Mouse (Mus musculus): ENCODE data around the gene Atf4. TPM values are rescaled to one million over a fixed set of nuclear protein-coding genes. Genes with fewer than 3 reads are reported as not detected.

The Atf4 gene
- polyA plus RNA-seq, 1 experiment from 2014 or later = 131 TPM

- Histone ChIP-seq H3K27me3 (ENCODE audit: control insufficient read depth, insufficient read depth, low read length) (no peaks in the 10 kb centered on the region), H3K4me3 (ENCODE audit: low read length) (no peak overlapping the region), H3K9ac (ENCODE audit: low read depth, low read length) (peak overlapping the region; percentile 28; the same call in 1 of the 2 replicates), H3K27ac (ENCODE audit: low read depth, low read length) (no peak overlapping the region), H3K4me1 (ENCODE audit: control insufficient read depth, insufficient read depth, low read length) (peaks cover 6% of the 10 kb centered on the region; the same call in 1 of the 2 replicates), H3K9me3 (ENCODE audit: control insufficient read depth, low read length) (no peaks in the 10 kb centered on the region), H3K4me2 (replicated peaks; ENCODE audit: low read depth, low read length) (no peak overlapping the region), H3K36me3 (ENCODE audit: control insufficient read depth, insufficient read depth, low read length) (no peaks in the 10 kb centered on the region)
- 67% methylated on average over 4 of the region's 4 CpGs for WGBS
- ATAC-seq (ENCODE audit: low FRiP score, low TSS enrichment) = no peak
Observed at GRCm38 (mm10) chr15:80219705-80220657, 35.0 kb upstream of the Atf4 start.

DNA sequence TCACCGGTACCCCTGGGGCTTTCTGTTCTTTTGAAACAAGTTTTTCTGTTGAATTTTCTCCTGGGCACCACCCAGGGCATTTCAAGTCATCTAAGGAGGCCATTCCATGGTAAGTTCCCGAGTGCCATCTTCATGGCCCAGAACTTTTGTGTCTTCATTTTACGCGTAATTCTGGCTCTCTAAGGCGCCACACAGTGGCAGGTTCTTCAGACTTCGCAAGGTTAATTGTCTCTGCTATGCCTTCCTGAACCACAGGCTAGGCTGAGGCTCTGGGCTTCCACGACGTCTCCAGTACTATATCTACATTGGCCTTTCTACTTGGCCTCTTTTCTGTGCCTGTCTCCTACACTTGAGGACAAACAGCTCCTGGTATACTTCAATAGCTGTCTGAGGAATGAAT, 34.0 kb upstream of the Atf4 start:
- no peak overlapping the region for H3K4me2 ChIP-seq (replicated peaks; ENCODE audit: low read depth, low read length)
- WGBS = 66% methylated on average over 8 of the region's 8 CpGs
- H3K27me3 ChIP-seq (ENCODE audit: control insufficient read depth, insufficient read depth, low read length) = no peaks in the 10 kb centered on the region
- no peak overlapping the region for H3K9ac ChIP-seq (ENCODE audit: low read depth, low read length)
- peaks cover 6% of the 10 kb centered on the region; the same call in 1 of the 2 replicates for H3K4me1 ChIP-seq (ENCODE audit: control insufficient read depth, insufficient read depth, low read length)
- H3K27ac ChIP-seq (ENCODE audit: low read depth, low read length) = no peak overlapping the region
- no peaks in the 10 kb centered on the region for H3K9me3 ChIP-seq (ENCODE audit: control insufficient read depth, low read length)
- H3K4me3 ChIP-seq (ENCODE audit: low read length) = no peak overlapping the region
- ATAC-seq (ENCODE audit: low FRiP score, low TSS enrichment) = no peak
- H3K36me3 ChIP-seq (ENCODE audit: control insufficient read depth, insufficient read depth, low read length) = no peaks in the 10 kb centered on the region

DNA sequence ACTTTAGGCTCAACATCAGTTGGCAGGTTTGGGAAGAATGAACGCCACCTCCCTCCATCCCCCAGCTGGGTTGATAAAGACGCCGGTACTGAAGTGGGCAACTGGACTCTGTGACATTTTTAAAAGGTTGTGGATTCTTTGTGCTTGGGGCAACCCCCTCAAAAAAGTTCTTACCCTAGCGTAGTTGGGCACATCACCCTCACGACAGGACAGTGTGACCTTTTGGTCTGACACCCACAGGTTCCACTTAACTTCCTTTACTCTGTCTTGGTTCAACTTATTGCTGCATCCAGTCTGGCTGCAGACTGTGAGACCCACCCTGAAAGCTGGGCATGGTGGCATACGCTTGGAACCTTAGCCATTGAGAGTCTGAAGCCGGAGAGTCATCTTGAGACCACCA, 31.2 kb upstream of the Atf4 start:
- WGBS = 88% methylated on average over 7 of the region's 7 CpGs
- no peak for ATAC-seq (ENCODE audit: low FRiP score, low TSS enrichment)
- no peak overlapping the region for H3K9ac ChIP-seq (ENCODE audit: low read depth, low read length)
- no peak overlapping the region for H3K4me3 ChIP-seq (ENCODE audit: low read length)
- H3K4me1 ChIP-seq (ENCODE audit: control insufficient read depth, insufficient read depth, low read length) = peaks cover 6% of the 10 kb centered on the region; the same call in 1 of the 2 replicates
- H3K36me3 ChIP-seq (ENCODE audit: control insufficient read depth, insufficient read depth, low read length) = no peaks in the 10 kb centered on the region
- H3K4me2 ChIP-seq (replicated peaks; ENCODE audit: low read depth, low read length) = no peak overlapping the region
- no peaks in the 10 kb centered on the region for H3K9me3 ChIP-seq (ENCODE audit: control insufficient read depth, low read length)
- H3K27ac ChIP-seq (ENCODE audit: low read depth, low read length) = no peak overlapping the region
- H3K27me3 ChIP-seq (ENCODE audit: control insufficient read depth, insufficient read depth, low read length) = no peaks in the 10 kb centered on the region

DNA sequence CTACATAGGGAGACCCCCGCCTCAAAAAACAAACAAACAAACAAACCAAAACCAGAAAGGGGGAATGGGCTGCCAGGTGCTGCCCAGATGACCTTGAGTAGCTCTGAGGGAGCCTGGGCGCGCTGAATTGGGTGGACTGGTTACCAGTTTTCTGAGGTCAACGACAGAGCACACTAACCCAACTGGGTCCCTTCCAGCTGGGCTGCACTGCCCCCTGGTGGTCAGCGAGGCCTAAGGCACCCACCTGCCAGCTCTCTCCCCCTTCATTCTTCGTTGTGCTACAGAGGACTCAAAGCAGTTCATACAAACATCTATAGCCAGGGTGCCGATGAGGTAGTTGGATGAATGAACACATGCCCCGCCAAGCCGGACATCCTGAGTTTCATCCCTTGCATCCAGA, 29.8 kb upstream of the Atf4 start:
- Histone ChIP-seq H3K36me3 (ENCODE audit: control insufficient read depth, insufficient read depth, low read length) (no peaks in the 10 kb centered on the region), H3K27ac (ENCODE audit: low read depth, low read length) (no peak overlapping the region), H3K4me1 (ENCODE audit: control insufficient read depth, insufficient read depth, low read length) (no peaks in the 10 kb centered on the region), H3K4me2 (replicated peaks; ENCODE audit: low read depth, low read length) (no peak overlapping the region), H3K4me3 (ENCODE audit: low read length) (no peak overlapping the region), H3K27me3 (ENCODE audit: control insufficient read depth, insufficient read depth, low read length) (no peaks in the 10 kb centered on the region), H3K9me3 (ENCODE audit: control insufficient read depth, low read length) (no peaks in the 10 kb centered on the region), H3K9ac (ENCODE audit: low read depth, low read length) (no peak overlapping the region)
- 31% methylated on average over 9 of the region's 9 CpGs for WGBS
- ATAC-seq (ENCODE audit: low FRiP score, low TSS enrichment) = peak; percentile 43; the same call in 1 of the 2 replicates

DNA sequence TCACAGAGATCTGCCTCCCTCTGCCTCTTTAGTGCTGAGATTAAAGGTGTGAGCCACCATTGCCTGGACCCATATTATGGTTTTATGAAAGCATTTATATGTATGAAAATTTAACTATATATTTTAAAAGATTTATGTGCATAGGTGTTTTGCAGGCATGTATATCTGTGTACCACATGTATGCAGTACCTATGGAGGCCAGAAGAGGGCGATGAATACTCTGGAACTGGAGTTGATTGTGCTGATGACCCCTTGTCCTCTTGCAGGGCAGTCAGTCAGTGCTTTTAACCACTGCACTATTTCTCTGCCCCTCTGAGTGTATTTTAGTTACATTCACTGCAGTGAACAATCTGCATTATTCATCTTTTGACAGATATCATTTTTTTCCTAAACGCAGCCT, 29.2 kb upstream of the Atf4 start:
- Histone ChIP-seq H3K27me3 (ENCODE audit: control insufficient read depth, insufficient read depth, low read length) (no peaks in the 10 kb centered on the region), H3K4me3 (ENCODE audit: low read length) (no peak overlapping the region), H3K36me3 (ENCODE audit: control insufficient read depth, insufficient read depth, low read length) (no peaks in the 10 kb centered on the region), H3K4me2 (replicated peaks; ENCODE audit: low read depth, low read length) (no peak overlapping the region), H3K9me3 (ENCODE audit: control insufficient read depth, low read length) (no peaks in the 10 kb centered on the region), H3K9ac (ENCODE audit: low read depth, low read length) (no peak overlapping the region), H3K4me1 (ENCODE audit: control insufficient read depth, insufficient read depth, low read length) (no peaks in the 10 kb centered on the region), H3K27ac (ENCODE audit: low read depth, low read length) (no peak overlapping the region)
- 47% methylated on average over 2 of the region's 2 CpGs for WGBS
- no peak for ATAC-seq (ENCODE audit: low FRiP score, low TSS enrichment)

DNA sequence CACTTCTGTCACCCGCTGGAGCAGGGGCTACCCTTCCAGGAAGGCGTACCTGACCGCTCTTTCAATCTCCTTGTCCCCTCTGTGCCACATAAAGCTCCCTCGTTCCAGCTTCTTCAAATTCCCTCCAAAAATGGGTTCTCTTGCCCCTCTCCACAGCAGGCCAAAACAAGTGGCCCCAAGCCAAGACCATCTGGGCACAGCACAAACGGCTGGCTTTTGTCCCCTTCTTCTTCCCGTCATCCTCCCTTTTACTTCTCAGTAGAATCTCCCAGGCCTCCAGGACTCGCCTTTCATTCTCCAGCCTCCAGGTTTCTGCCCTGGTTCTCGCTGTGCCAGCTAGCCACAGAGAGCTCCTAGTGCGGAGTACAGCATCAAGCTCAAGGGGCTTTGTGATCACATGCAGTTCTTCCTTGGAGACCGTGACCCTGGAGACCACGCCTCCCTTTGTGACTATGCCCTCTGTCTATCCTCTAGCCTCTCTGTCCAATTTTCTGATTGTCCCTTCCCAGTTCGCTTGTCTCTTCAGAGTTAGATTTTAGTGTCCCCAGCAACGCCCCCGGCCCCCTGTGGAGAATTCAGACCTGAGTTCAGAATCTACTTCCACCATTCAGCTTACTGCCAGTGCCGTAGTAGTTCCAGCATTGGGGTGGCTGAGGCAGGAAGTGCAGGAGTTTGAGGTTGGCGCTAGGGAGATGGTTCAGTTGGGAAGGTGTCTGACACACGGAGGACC, 26.7 kb upstream of the Atf4 start:
- H3K9me3 ChIP-seq (ENCODE audit: control insufficient read depth, low read length) = no peaks in the 10 kb centered on the region
- H3K9ac ChIP-seq (ENCODE audit: low read depth, low read length) = no peak overlapping the region
- H3K27ac ChIP-seq (ENCODE audit: low read depth, low read length) = no peak overlapping the region
- H3K27me3 ChIP-seq (ENCODE audit: control insufficient read depth, insufficient read depth, low read length) = no peaks in the 10 kb centered on the region
- H3K36me3 ChIP-seq (ENCODE audit: control insufficient read depth, insufficient read depth, low read length) = no peaks in the 10 kb centered on the region
- WGBS = 76% methylated on average over 17 of the region's 17 CpGs
- ATAC-seq (ENCODE audit: low FRiP score, low TSS enrichment) = no peak
- H3K4me1 ChIP-seq (ENCODE audit: control insufficient read depth, insufficient read depth, low read length) = peaks cover 3% of the 10 kb centered on the region
- no peak overlapping the region for H3K4me2 ChIP-seq (replicated peaks; ENCODE audit: low read depth, low read length)
- H3K4me3 ChIP-seq (ENCODE audit: low read length) = no peak overlapping the region

DNA sequence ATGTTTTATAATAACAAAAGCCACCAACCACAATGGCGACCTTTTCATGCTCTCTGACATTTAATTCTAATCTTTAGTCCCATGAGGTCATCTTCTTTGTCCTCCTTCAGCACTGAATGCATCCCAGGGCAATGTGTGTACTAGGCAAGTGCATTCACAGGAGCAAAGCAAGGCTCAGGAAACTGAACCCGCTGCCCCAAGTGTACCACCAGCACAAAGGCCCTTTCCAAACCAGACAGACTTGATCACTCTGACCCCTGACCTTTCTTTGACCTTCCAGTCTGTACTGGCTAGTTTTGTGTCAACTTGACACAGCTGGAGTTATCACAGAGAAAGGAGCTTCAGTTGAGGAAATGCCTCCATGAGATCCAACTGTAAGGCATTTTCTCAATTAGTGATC, 22.7 kb upstream of the Atf4 start:
- 73% methylated on average over 2 of the region's 2 CpGs for WGBS
- H3K4me3 ChIP-seq (ENCODE audit: low read length) = no peak overlapping the region
- no peaks in the 10 kb centered on the region for H3K27me3 ChIP-seq (ENCODE audit: control insufficient read depth, insufficient read depth, low read length)
- H3K9me3 ChIP-seq (ENCODE audit: control insufficient read depth, low read length) = no peaks in the 10 kb centered on the region
- H3K4me1 ChIP-seq (ENCODE audit: control insufficient read depth, insufficient read depth, low read length) = peaks cover 10% of the 10 kb centered on the region
- no peak for ATAC-seq (ENCODE audit: low FRiP score, low TSS enrichment)
- no peak overlapping the region for H3K9ac ChIP-seq (ENCODE audit: low read depth, low read length)
- H3K36me3 ChIP-seq (ENCODE audit: control insufficient read depth, insufficient read depth, low read length) = peaks cover 18% of the 10 kb centered on the region
- no peak overlapping the region for H3K27ac ChIP-seq (ENCODE audit: low read depth, low read length)
- H3K4me2 ChIP-seq (replicated peaks; ENCODE audit: low read depth, low read length) = no peak overlapping the region

GRCm38 (mm10) chr15:80233053-80233452, 21.9 kb upstream of the Atf4 start:
- 0 out of 2 replicates have a peak overlapping the region, but pooled peaks have one; percentile 28 for H3K9ac ChIP-seq (ENCODE audit: low read depth, low read length)
- H3K4me3 ChIP-seq (ENCODE audit: low read length) = no peak overlapping the region
- peak; percentile 10 for ATAC-seq (ENCODE audit: low FRiP score, low TSS enrichment)
- H3K9me3 ChIP-seq (ENCODE audit: control insufficient read depth, low read length) = no peaks in the 10 kb centered on the region
- peak overlapping the region; percentile 75 for H3K27ac ChIP-seq (ENCODE audit: low read depth, low read length)
- H3K36me3 ChIP-seq (ENCODE audit: control insufficient read depth, insufficient read depth, low read length) = peaks cover 21% of the 10 kb centered on the region
- H3K4me2 ChIP-seq (replicated peaks; ENCODE audit: low read depth, low read length) = peak overlapping the region; percentile 33; the same call in 1 of the 2 replicates
- WGBS = 53% methylated on average over 4 of the region's 4 CpGs
- peaks cover 10% of the 10 kb centered on the region for H3K4me1 ChIP-seq (ENCODE audit: control insufficient read depth, insufficient read depth, low read length)
- no peaks in the 10 kb centered on the region for H3K27me3 ChIP-seq (ENCODE audit: control insufficient read depth, insufficient read depth, low read length)
